Mouse (Mus musculus) cerebellum, adult 9-10 months (tissue): ENCODE measurements around the gene 1700029H14Rik.

Experiments used
- DNase-seq: peaks from one replicate; pipeline ENCODE4 v3.0.0; 2022

The 1700029H14Rik gene

DNA sequence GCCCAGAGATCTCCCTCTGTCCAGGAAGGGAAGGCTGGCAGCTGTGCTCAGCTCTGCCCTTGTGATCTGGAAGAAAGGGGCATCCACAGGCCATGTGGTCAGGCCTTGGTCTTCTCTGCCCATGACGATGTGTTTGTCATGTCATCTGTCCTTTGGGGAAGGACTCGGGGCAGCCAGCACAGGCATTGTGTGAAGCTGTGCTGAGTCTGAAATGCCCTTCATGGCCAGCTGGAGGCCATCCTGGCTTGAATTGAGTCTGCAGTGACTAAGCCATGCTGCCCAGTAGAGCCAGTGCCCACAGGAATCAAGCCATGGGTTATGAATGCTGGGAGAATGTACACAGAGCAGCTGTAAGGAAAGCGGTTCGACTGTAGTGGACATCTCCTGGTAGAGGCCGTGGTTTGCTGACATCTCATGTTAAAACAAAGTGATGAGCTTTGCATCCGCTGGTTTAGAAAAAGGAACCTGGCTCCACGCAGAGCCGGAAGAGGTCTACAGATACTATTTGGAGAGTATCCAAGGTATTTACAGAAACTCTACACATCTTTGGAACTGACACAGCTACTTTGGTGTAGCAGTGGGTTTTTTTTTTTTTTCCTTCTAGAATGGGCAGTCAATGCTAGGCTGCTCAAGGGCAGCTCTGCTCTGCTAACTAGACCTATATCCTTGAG lies 58.2 kb downstream of the 1700029H14Rik start:
- no peak for DNase-seq

- no peak for DNase-seq
Measured at GRCm38 (mm10) chr8:13501221-13501620, 61.0 kb downstream of the 1700029H14Rik start.
